Mouse (Mus musculus) bone marrow macrophage, adult 2 months (primary cell): Measurements from ENCODE around the gene Nav1. TPM values are rescaled to one million over a fixed set of nuclear protein-coding genes. Genes with fewer than 3 reads are reported as not detected.
A peak's percentile ranks its signal among the peaks of the same experiment; 100 is the strongest.

Source experiments
- H3K27ac ChIP-seq: 2 replicates; pipeline ENCODE4 v1.5.1; 2012; ENCODE audit warnings: low read depth, low read length; ENCODE audit not compliant: insufficient read depth
- H3K4me1 ChIP-seq: 2 replicates; pipeline ENCODE4 v1.6.1; 2012; ENCODE audit warnings: low read length; ENCODE audit not compliant: control insufficient read depth, insufficient read depth
- H3K4me3 ChIP-seq: 2 replicates; pipeline ENCODE4 v1.5.1; 2012; ENCODE audit warnings: mild to moderate bottlenecking, low read length, moderate library complexity; ENCODE audit not compliant: insufficient read depth
- CTCF ChIP-seq: IDR thresholded peaks from 2 replicates; pipeline ENCODE4 v1.5.1; 2012; ENCODE audit warnings: low read depth, mild to moderate bottlenecking, low read length, moderate library complexity
- POLR2A ChIP-seq: IDR thresholded peaks from 2 replicates; pipeline ENCODE4 v1.6.1; 2012; ENCODE audit warnings: mild to moderate bottlenecking, low read depth, low read length, borderline replicate concordance
- polyA plus RNA-seq: library from polyadenylated mRNA; stranded (reverse); fragments of >200 nt; gene quantifications from 2 replicates; pipeline ENCODE4 v1.2.4, GENCODE M21; 2012; ENCODE audit not compliant: missing spikeins, insufficient read depth, insufficient read length

The Nav1 gene
- polyA plus RNA-seq, 1 experiment: 81.3 TPM

DNA sequence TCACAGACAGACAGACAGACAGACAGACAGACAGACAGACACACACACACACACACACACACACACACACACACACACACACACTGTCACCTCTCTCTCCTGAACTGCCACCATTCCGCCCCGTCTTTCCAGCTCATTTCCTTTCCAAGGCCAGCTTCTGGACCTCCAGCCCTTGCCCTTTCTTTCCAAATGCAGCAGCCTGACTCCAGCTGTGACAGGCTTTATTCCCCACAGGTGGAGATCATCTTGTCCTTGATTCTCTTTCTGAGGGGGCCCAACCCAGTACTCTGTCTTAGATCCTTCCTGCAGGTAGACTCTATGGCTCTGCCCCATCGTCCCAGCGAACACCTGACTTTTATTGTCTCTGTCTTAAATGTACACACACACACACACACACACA, 53.5 kb downstream of the Nav1 start:
- Histone ChIP-seq H3K4me3 (no peak overlapping the region), H3K4me1 (peaks cover 30% of the 10 kb centered on the region), H3K27ac (no peak overlapping the region)
- TF ChIP-seq CTCF (no peak), POLR2A (no peak)

DNA sequence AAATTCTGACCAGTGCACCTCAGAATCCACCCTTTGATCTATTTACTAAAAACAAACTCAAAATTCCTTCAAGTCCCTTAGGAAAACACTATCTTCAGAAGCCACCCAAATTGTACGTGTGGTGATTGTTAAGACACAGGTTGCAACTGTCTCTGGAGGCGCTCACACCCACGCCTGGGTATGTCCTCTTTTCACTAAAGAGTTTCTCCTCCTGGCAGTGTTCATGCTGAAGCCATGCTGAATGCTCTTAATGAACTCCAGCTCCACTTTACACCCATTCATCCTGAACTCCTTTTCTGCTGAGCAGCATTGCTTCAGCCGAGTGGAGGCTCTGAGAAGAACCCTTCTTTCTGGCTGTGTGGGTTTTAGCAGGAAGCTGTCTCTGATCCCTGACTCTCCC, 53.9 kb downstream of the Nav1 start:
- no peak for TF ChIP-seq CTCF
- TF ChIP-seq POLR2A: no peak
- Histone ChIP-seq H3K4me3 (no peak overlapping the region), H3K27ac (no peak overlapping the region), H3K4me1 (peaks cover 30% of the 10 kb centered on the region)

DNA sequence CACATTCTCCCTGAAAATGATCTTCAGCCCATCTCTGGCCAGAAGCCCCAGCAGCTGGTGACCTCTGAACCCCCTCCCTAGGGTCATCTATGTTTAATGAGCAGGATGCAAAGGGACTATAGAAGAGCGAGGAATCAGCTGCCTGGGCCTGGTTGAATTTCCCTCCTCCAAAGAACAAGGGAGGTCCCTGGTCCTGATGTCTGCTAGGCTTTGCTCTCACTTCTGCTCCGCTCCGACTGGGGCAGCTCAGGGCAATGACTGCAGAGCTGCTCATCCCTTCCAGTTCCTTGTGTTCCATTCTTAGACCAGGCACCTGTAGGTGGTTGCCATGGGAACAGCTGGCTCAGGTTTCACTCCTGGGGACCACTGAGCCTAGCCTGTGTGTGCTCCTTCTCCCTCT, 56.2 kb downstream of the Nav1 start:
- H3K4me3 ChIP-seq: no peak overlapping the region
- H3K27ac ChIP-seq: no peak overlapping the region
- peaks cover 30% of the 10 kb centered on the region for H3K4me1 ChIP-seq
- TF ChIP-seq CTCF: no peak
- TF ChIP-seq POLR2A: no peak

DNA sequence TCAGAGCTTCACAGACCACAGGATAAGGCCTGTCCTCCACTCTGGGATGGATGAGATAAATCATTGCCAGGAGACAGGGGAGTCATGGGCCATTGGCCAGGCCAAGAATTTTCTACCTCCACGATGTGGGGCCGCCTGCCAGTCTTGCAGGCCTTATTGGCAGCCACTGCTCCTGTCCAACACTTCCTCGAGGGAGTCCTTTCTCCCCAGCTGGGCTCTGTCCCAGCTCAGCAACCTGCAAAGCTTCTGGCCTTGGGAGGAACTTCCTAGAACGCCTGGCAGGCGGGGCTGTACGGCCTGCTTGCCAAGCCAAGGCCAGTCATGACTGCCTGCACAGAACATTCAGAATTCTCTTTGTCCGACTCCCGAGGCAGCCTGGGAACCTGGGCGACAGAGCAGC, 58.3 kb downstream of the Nav1 start:
- H3K27ac ChIP-seq: no peak overlapping the region
- no peak overlapping the region for H3K4me3 ChIP-seq
- peaks cover 19% of the 10 kb centered on the region for H3K4me1 ChIP-seq
- TF ChIP-seq POLR2A (no peak), CTCF (no peak)

DNA sequence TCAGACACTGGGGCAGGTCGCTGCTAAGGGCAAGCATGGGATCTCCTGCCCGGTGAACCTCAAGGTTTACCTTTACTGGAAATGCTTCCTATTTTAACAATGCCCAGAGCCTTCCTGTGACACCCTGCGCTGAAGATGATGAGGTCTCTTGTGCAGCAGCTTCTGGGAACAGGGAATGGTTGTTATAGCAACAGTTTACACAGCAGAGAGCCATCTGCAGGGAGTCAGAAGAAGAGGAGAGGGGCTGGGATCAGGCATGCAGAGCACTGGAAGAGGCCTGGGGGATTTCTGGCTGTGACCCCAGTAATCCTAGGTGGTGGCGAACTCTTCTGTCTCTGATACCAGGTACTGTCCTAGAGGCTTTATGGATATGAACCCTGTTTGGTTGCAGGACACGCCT, 61.0 kb downstream of the Nav1 start:
- H3K4me3 ChIP-seq: no peak overlapping the region
- no peak overlapping the region for H3K27ac ChIP-seq
- peaks cover 13% of the 10 kb centered on the region; the same call in 1 of the 2 replicates for H3K4me1 ChIP-seq
- TF ChIP-seq POLR2A (no peak), CTCF (no peak)

DNA sequence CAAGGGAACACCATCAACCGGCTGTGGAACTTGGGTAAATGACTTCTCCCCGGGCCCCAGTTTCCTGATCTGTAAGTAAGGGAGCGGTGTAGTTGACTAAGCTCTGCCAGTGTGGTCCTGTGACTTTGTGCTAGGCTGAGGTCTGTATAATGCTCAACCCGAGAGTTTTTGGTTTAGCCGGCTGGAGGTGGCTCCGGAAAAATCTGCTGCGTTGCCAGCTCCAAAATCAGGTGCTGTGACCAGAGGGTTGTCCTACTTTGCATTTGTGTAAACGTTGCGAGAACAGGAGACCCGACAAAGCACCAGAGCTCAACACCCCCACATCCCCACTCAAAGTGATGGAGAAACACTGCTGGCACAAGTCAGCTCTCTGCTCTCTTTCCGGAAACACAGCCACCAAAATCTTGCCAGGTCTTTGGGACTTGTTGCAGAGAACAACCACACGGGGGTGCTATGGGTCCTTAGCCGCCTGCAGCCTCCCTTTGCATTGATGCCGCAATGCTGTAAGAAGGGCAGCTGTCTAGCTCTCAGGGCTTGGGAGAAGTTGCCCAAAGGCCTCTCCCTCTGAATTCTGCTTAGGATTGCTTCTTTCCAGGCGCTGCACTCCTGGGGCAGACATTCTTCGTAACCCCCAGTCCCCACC, 62.5 kb downstream of the Nav1 start:
- peaks cover 15% of the 10 kb centered on the region for H3K4me1 ChIP-seq
- no peak overlapping the region for H3K4me3 ChIP-seq
- peak overlapping the region; percentile 17; the same call in 1 of the 2 replicates for H3K27ac ChIP-seq
- TF ChIP-seq POLR2A: no peak
- TF ChIP-seq CTCF: peak; percentile 59

DNA sequence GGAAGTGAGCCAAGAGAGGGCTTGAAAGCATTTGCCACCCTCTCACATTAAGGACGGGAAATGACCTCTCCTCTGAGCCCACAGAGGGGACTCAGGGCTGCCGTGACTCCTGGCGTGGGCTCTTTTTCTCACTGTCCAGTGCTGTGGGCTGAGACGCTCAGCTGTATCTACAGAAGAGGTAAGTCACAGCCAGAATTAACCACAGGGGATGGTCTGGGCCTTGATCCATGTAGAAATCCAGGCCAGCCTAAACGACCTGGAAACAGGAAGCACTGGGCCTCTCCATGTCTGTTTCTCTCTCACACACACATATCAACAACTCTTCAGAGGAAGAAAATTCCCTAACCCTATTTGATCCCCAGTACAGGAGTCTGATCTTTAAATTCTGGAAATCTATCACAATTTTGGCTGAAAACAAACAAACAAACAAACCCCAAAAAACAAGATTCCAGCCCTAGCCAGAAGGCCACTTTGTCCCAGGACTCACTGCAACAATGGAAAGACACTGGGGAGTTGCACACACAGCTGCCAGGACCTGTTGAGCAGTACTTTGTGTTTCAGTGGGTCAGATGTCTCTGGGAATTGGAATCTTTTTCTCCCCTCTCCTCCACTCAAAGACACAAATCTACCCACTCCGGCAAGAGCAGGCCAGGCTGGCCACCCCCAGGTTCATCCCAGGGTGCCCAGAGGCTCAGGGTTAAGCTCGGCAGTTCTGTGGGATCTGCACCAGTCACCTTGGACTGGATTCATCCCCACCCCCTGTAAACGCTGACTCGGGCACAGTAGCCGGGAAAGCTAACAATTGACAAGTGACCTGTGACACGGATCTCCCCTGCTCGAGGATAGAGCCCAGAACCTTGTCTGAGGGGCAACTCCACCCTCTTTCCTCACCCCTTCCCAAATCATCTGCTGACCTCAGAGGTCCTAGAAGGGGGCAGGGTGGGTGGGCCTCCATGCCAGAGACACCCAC, 64.0 kb downstream of the Nav1 start:
- H3K4me3 ChIP-seq: no peak overlapping the region
- TF ChIP-seq CTCF (no peak), POLR2A (no peak)
- H3K27ac ChIP-seq: no peak overlapping the region
- peaks cover 20% of the 10 kb centered on the region for H3K4me1 ChIP-seq

DNA sequence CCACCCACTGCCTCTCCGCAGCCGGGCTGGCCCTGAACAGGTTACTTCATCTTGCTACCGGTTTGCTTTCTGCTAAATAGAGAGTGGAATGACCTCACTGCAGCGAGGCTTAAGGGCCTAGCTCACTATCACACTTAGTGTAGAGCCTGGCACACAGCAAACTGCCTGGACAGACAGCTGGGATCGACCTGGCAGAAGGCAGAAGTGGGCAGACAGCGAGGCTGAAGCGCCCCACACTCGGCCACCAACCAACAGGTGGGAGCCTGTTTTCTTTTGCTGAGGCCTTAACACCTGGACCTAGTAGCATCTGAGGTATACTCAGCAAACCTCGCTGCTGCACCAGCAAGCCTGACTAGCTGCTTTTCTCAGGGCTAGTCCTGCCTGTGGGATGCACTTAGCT, 65.0 kb downstream of the Nav1 start:
- Histone ChIP-seq H3K27ac (no peak overlapping the region), H3K4me1 (peaks cover 29% of the 10 kb centered on the region), H3K4me3 (no peak overlapping the region)
- no peak for TF ChIP-seq CTCF
- TF ChIP-seq POLR2A: no peak

DNA sequence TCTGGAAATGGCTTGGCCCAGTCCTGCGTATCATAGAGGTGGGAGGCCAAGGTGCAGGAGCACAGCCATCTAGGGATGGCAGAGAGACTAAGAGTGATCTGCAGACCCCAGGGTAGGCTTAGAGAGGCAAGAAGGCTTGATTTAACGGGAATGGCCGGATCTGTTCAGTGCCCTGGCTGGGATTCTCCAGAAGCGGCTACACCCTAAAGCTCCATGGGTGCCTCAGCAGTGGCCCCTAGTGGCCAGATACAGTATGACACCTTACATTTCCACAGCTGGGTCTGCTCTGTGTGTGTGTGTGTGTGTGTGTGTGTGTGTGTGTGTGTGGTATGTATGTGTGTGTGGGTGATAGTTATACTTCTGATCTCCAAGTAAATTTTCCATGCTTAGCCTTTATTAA, 66.8 kb downstream of the Nav1 start:
- Histone ChIP-seq H3K4me1 (peaks cover 44% of the 10 kb centered on the region), H3K4me3 (no peak overlapping the region), H3K27ac (no peak overlapping the region)
- TF ChIP-seq CTCF (peak; percentile 72), POLR2A (no peak)
